Mouse (Mus musculus) cortical plate, adult 2 months (tissue): ENCODE measurements around the gene Olfr894. TPM values are rescaled to one million over a fixed set of nuclear protein-coding genes. Genes with fewer than 3 reads are reported as not detected.
"Not testable (repeated sequence)": the region's sequence is repeated elsewhere in the genome, so short reads cannot be mapped to it uniquely, and the experiment has no call there.

Experiments
- H3K27ac ChIP-seq: fragments of 200-500 bp; 2 replicates; pipeline ENCODE4 v1.5.1; 2012; ENCODE audit warnings: low read length, control low read depth, inconsistent platforms; ENCODE audit not compliant: insufficient read depth
- H3K4me1 ChIP-seq: fragments of 200-500 bp; 2 replicates; pipeline ENCODE4 v1.6.1; 2011; ENCODE audit warnings: low read length; ENCODE audit not compliant: control insufficient read depth, insufficient read depth
- H3K4me3 ChIP-seq: fragments of 200-500 bp; 2 replicates; pipeline ENCODE4 v1.5.1; 2011; ENCODE audit warnings: mild to moderate bottlenecking, low read length, control low read depth; ENCODE audit not compliant: insufficient read depth
- CTCF ChIP-seq: fragments of 200-500 bp; IDR thresholded peaks from 2 replicates; pipeline ENCODE4 v1.5.1; 2011; ENCODE audit warnings: mild to moderate bottlenecking, control low read depth, low read length; ENCODE audit not compliant: insufficient read depth; ENCODE audit errors: extremely low read depth
- POLR2A ChIP-seq: fragments of 200-500 bp; IDR thresholded peaks from 2 replicates; pipeline ENCODE4 v1.6.1; 2011; ENCODE audit warnings: mild to moderate bottlenecking, low read length, control low read depth; ENCODE audit not compliant: insufficient read depth; ENCODE audit errors: extremely low read depth
- polyA plus RNA-seq: library from polyadenylated mRNA; depleted of rRNA; stranded (reverse); fragments of >200 nt; gene quantifications from 2 replicates; pipeline ENCODE4 v1.2.3, GENCODE M21; 2012; rRNA removed

The Olfr894 gene
- polyA plus RNA-seq: not detected in 2 replicates

DNA sequence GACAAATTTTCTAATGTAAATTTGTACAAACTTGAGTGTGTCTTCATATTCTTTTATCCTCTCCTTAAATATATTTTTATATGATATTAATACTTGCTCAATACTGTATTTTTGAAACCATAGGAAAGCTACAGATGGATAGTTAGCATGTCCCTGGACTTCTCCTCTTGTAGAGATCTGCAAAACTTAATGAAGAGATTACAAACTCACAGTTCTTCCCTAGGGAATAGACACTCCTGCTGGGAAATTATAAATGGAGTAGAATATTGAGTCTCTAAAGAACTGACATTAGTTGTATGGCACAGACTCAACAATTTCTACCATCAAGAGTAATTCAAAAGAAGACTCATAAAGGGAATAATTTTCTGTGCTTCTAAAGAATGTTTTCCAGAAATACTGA, at the start of gene Olfr894:
Gene Olfr894 (plus strand): TSS at position 301 of the 400 bp plus-strand sequence.
- TF ChIP-seq CTCF (no peak), POLR2A (no peak)
- Histone ChIP-seq H3K27ac (no peak within 1 kb of the TSS), H3K4me3 (no peak within 1 kb of the TSS), H3K4me1 (no peaks in the 10 kb centered on the region)

- H3K27ac ChIP-seq, H3K4me3 ChIP-seq, H3K4me1 ChIP-seq: not testable (repeated sequence)
Measured at GRCm38 (mm10) chr9:38168341-38168740, 49.5 kb upstream of the Olfr894 start.

GRCm38 (mm10) chr9:38180721-38181120, 37.1 kb upstream of the Olfr894 start, which contains the start of gene Olfr891:
Gene Olfr891 (minus strand): TSS chr9:38180821.
- H3K4me3 ChIP-seq: no peak within 1 kb of the TSS
- H3K4me1 ChIP-seq: no peaks in the 10 kb centered on the region
- no peak for TF ChIP-seq POLR2A
- TF ChIP-seq CTCF: no peak
- H3K27ac ChIP-seq: no peak within 1 kb of the TSS

GRCm38 (mm10) chr9:38208065-38208464, 9.8 kb upstream of the Olfr894 start, which contains the start of gene Olfr893:
Gene Olfr893 (plus strand): TSS chr9:38208365.
- no peak for TF ChIP-seq POLR2A
- Histone ChIP-seq H3K27ac (no peak within 1 kb of the TSS), H3K4me1 (no peaks in the 10 kb centered on the region)

GRCm38 (mm10) chr9:38252474-38252873, 34.6 kb downstream of the Olfr894 start, which contains the start of gene Olfr143:
Gene Olfr143 (plus strand): TSS chr9:38252774.
- no peak for TF ChIP-seq CTCF
- no peak for TF ChIP-seq POLR2A
- Histone ChIP-seq H3K4me3 (no peak within 1 kb of the TSS), H3K4me1 (no peaks in the 10 kb centered on the region), H3K27ac (no peak within 1 kb of the TSS)

More at GRCm38 (mm10) chr9:38208065-38208464, 9.8 kb upstream of the Olfr894 start, which contains the start of gene Olfr893:
- H3K4me3 ChIP-seq: no peak within 1 kb of the TSS

DNA sequence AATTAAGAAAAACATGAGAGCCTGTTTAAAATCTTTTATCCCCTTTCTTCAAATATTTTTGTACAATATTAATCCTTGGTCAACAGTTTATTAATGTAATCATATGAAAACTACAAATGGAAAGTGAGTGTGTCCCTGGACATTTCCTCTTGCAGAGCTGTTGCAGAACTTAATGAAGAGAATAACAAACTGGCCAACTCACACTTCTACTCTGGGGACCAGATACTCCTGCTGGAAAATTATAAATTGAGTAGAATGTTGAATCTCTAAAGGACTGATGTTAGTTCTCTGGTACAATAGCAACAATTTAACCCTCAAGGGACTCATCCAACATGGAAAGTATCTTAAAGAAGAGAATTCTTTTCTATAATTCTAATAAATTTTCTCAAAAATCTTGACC, 49.7 kb downstream of the Olfr894 start, which contains the start of gene Olfr895:
Gene Olfr895 (plus strand): TSS at position 301 of the 400 bp plus-strand sequence.
- H3K4me3 ChIP-seq: no peak within 1 kb of the TSS
- TF ChIP-seq CTCF (no peak), POLR2A (no peak)
- H3K4me1 ChIP-seq: no peaks in the 10 kb centered on the region
- H3K27ac ChIP-seq: no peak within 1 kb of the TSS

Other genes with a start within 250 kb of the Olfr894 start
- gene Olfr881, start 226.2 kb upstream of the Olfr894 start, polyA plus RNA-seq: 0.08 TPM in 1 of 2 replicates, not detected in the other
- not detected in 2 replicates for gene Olfr883, start 192.2 kb upstream of the Olfr894 start, polyA plus RNA-seq
- gene Olfr884, start 171.5 kb upstream of the Olfr894 start, polyA plus RNA-seq: not detected in 2 replicates
- not detected in 2 replicates for gene Olfr885, start 156.7 kb upstream of the Olfr894 start, polyA plus RNA-seq
- not detected in 2 replicates for gene Olfr887, start 134.0 kb upstream of the Olfr894 start, polyA plus RNA-seq
- gene Olfr888, start 109.9 kb upstream of the Olfr894 start, polyA plus RNA-seq: not detected in 2 replicates
- not detected in 2 replicates for gene Olfr889, start 102.9 kb upstream of the Olfr894 start, polyA plus RNA-seq
- gene Olfr890, start 75.5 kb upstream of the Olfr894 start, polyA plus RNA-seq: not detected in 2 replicates
- not detected in 2 replicates for gene Olfr891, start 37.2 kb upstream of the Olfr894 start, polyA plus RNA-seq
- gene Olfr893, start 9.7 kb upstream of the Olfr894 start, polyA plus RNA-seq: not detected in 2 replicates
- gene Olfr143, start 34.7 kb downstream of the Olfr894 start, polyA plus RNA-seq: not detected in 2 replicates
- gene Olfr895, start 49.8 kb downstream of the Olfr894 start, polyA plus RNA-seq: not detected in 2 replicates
- not detected in 2 replicates for gene Olfr896-ps1, start 73.1 kb downstream of the Olfr894 start, polyA plus RNA-seq
- gene Olfr25, start 111.0 kb downstream of the Olfr894 start, polyA plus RNA-seq: not detected in 2 replicates
- gene Olfr898, start 130.4 kb downstream of the Olfr894 start, polyA plus RNA-seq: not detected in 2 replicates
- gene Olfr250, start 148.8 kb downstream of the Olfr894 start, polyA plus RNA-seq: not detected in 2 replicates
- not detected in 2 replicates for gene Olfr251, start 159.0 kb downstream of the Olfr894 start, polyA plus RNA-seq
- not detected in 2 replicates for gene Olfr147, start 183.6 kb downstream of the Olfr894 start, polyA plus RNA-seq
- not detected in 2 replicates for gene Olfr901, start 211.4 kb downstream of the Olfr894 start, polyA plus RNA-seq
- not detected in 2 replicates for gene Olfr902, start 229.6 kb downstream of the Olfr894 start, polyA plus RNA-seq
- gene Olfr904, start 245.1 kb downstream of the Olfr894 start, polyA plus RNA-seq: not detected in 2 replicates